Mouse (Mus musculus) adrenal gland, postnatal 36 days (tissue): Measurements from ENCODE around the gene Ankrd12. TPM values are rescaled to one million over a fixed set of nuclear protein-coding genes. Genes with fewer than 3 reads are reported as not detected.

Experiments used
- DNase-seq, 2 experiments: peaks; one replicate each; pipeline ENCODE4 v3.0.0; 2021; ENCODE audit warnings: mixed read lengths in 1 of 2
- long read RNA-seq, 2 experiments: library from polyadenylated mRNA; stranded (forward); transcript quantifications; one replicate each; pipeline ENCODE4 v2.0.0; 2021; ENCODE audit warnings: borderline sequencing depth in 2 of 2
- total RNA-seq, 2 experiments: library from RNA; stranded (reverse); gene quantifications; 2 replicates each; pipeline ENCODE4 v1.2.3; 2021

The Ankrd12 gene
- total RNA-seq = 10 to 100 TPM; 28.9 to 29.3 TPM
- long read RNA-seq, experiment 1, transcript Ankrd12-208 (8 exons, 1,513 nt) = major isoform, 7 of 25 reads
- long read RNA-seq, experiment 1, partial matches to known transcripts = 3 of 25 reads
- long read RNA-seq, experiment 1, other reads (novel, unspliced or antisense) = 12 of 25 reads
- long read RNA-seq, experiment 2, partial matches to known transcripts = 0 of 2 reads
- long read RNA-seq, experiment 2, other reads (novel, unspliced or antisense) = 1 of 2 reads

DNA sequence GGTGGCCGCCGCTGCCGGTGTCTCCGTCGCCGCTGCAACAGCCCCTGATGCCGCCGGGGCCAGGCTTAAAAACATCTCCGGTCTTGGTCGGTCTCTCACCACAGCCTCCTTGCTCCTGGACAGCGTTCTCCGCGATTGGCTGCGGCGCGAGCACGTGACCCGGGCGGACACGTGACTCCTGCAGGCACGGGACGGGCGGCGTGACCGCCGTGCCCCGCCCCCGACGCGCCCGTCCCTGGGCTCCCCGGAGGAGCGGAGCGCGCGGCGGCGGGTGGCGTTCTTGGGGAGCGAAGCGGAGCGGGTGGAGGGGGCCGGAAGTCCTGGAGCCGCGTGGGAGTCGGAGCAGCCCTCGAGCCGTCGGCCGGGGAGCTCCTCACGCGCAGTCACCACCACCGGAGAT, at the start of gene Ankrd12:
TSS of gene Ankrd12 (minus strand) at position 156 of the 400 bp plus-strand sequence.
- DNase-seq = peak; percentile 98 to 99

DNA sequence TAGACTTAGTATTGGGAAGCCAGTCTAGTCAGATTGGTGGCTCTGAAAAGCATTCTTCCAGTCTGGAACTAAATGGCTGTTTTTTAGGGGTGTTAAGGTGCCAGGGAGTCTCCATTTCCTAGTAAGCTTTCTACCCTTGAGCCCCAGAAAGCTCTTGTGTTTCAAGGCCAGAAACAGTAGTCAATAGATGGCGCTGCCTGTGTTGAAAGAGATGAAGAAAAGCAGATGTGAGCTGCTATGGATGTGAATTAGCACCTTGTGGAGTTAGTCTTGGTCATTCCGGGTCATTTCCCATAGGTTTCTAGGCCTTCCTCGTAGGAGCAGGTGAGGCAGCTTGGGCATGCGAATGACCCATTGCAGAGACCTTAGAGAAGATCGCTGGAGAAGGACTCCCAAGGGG, 48.3 kb upstream of the Ankrd12 start:
- DNase-seq = no peak

DNA sequence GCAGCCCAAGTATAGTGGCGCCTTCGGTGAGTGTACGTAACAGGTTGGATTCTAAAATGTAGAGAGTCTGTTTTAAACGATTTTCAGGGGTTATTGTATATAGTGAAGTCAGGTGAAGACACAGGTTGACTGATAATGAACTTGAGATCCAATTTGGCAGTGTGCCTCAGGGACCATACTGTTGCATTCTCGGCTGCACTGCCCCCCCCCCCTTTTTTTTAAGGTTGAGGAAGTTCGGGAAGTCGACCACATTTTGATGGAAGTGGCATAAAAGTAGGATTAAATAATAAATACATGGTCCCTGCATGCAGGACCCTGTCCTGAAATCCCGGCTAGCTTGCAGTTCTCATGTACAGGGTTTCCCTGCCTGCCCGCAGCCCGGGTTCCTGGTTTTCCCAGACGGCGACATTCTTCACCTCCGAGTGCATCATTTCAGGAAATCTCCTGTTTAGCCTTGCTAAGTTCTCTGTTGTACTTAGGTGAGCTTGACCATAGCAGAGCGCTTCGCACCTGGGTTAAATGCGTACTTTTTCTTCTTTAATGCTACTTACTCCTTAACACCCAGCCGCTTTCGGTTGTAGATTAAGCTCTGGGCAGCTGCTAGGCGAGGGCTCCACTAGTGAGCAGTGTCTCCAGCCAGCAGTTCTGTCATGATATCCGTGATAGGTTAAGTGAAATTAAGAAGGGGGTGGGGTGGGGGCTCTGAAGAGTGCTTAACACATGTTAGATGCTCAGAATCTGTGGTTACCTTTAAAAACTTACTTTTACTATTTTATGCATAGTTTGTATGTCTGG, 47.1 kb upstream of the Ankrd12 start:
- no peak for DNase-seq

DNA sequence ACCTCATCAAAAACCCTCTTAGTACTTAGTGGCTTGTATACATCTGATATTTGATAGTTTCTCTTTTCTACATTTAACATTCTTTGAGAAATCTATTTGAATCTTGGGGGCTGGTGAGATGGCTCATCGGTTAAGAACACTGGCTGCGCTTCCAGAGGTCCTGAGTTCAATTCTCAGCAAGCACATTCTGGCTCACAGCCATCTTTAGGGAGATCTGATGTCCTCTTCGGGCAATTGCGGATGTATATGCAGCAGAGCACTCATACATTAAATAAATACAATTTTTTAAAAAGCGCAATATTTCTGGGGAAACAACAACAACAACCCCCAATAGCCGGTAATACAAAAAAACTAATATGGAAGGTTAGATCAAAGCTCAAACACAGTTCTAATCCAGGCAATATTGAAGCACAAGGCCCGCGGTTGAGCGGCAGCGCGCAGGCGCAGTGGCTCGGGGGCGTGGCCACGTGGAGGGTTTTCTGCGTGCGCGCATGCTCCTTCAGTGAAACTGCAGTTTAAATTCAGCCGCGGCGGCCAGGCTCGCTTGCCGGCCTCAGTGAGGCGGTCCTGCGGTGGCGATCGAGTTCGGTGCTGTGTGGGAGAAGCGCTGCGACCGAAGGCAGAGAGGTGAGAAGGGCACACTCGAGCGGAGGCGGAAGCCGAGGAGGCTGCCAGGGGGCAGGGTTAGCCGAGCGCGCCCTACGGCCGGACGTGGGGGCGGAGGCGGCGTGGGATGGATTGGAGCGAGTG, 46.4 kb upstream of the Ankrd12 start, which contains the start of gene Ddx11:
TSS of gene Ddx11 (plus strand) at position 455 of the 750 bp plus-strand sequence.
- DNase-seq = peak; percentile 95 to 98

DNA sequence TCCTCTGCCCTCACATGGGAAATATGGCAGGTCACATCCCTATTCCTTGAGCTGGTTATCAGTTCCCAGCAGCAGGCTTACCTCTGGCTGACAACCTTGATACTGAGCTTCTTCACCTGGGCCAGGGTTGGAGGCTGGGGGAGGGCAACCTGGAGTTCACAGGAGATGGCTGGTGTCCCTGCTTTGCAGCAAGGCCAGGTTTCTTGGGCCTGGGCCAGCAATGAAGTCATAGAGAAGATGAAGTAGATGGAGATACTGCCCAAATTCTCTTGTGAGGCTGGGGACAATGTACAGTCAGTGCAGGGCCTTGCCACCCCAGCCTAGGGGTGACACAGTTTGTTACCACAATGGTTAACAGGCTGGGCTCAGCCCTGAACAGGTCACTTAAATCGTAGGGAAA, 43.8 kb upstream of the Ankrd12 start:
- DNase-seq = peak; percentile 36 to 44

DNA sequence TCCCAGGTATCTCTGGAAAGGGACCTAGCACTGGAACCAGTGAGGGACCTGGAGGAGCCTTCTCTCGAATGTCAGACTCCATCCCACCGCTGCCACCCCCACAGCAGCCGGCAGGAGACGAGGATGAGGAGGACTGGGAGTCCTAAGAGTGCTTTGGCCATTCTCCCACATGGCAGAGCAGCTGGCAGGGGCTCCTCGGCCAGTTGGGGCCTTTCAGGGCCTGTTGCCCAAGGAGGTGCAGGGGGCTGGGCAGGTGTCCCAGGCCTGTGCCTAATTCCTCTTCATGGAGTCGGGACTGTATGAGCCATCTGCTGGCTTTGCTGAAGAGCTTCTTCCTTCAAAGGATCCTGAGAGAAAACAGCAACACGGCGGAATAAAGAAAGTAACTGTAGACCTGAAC, 42.1 kb upstream of the Ankrd12 start:
- DNase-seq = no peak

DNA sequence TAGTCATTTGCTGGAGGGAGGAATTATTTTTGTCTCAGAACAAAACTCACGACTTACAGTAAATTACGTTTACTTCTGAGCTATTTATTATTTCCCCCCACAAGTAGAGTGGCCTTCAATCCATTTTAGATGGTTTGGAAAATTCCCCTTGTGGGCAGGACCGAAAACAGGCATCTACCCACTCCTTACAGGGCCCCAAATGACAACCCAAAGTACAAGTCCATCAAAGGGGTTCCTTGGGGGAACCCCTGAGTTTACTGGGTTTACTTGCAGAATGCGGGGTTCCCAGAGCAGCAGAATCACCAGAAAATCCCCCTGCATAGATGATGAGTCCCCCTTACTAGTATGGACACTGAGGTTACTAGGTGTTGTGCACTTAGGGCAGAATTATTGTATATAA, 35.3 kb upstream of the Ankrd12 start:
- DNase-seq = no peak

DNA sequence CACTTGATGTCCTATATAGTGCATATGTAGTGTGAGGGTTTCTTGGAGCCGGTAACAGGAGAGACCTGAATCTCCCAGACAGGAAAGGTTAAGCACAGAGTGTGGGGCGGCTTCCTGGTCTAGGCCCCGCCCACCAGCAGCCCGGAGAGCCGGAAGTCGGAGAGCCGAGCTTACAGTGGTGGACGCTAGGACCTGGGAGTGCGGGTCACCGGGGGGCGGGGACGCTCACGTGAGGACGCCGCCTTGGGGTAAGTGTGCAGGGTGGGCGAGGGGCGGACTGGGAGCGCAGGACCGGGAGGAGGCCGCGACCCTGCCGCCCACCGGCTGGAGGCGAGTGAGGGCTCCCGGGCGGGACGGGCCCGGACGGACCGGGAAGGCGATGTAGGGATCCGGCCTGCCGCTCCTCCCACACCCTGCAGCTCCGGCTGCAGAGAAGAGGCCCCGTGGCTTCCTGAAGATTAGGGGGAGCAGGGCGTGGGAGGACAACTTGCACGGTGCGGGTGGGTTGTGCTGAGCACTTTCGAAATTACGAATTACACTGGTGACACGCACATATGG, 34.6 kb upstream of the Ankrd12 start, which contains the start of gene Washc1:
TSS of gene Washc1 (plus strand) at position 144 of the 558 bp plus-strand sequence.
- DNase-seq = peak; percentile 94 to 96

DNA sequence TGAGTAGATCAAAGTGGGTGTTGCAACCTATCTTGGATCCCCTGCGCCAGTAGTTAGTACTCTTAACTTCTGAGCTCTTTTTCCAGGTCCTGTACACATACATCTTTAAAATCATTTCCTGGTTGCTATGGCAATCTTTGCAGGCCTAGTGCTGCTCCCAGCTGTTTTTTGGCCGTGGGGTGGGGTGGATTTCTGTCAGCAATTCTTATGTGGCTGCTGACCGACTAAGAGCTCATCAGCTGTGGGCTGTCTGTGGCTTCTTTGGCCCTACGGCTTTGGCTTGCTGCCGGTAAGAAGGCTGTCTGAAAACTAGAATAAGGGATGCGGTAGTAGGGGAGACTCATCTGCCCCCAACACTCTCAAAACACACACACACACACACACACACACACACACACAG, 33.9 kb upstream of the Ankrd12 start:
- DNase-seq = no peak

DNA sequence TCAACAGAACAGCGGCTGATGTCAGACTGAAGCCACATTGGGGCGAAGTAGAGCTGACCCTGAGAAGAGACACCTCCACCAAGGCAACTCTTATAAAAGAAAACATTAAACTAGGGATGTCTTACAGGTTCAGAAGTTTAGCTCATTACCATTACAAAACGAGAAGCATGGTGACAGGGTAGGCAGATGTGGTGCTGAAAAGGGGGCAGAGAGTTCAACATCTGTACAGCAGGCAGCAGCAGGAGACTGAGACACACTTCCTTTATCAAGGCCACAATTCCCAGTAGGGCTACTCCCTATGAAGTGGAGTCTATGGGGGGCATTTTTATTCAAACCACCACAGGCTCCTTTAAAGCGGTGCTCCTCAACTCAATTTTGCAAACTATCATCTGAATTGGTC, 31.3 kb upstream of the Ankrd12 start:
- DNase-seq = no peak

DNA sequence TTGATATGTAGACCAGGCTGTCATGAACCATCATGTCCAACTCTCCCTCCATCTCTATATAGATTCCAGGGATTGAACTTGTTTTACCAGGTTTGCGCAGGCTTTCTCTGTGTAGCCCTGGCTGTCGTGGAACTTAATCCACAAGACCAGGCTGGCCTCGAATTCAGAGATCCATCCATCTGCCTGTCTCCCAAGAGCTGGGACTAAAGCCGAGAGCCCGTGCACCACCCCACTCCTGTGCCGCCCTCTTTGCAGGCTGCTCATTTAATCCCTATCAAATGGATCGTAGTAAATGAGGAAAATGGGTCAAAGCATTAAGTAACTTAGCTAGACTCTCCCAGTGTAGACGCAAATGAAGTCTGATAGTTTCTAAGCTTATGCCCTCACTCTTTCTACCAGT, 30.6 kb upstream of the Ankrd12 start:
- DNase-seq = no peak

DNA sequence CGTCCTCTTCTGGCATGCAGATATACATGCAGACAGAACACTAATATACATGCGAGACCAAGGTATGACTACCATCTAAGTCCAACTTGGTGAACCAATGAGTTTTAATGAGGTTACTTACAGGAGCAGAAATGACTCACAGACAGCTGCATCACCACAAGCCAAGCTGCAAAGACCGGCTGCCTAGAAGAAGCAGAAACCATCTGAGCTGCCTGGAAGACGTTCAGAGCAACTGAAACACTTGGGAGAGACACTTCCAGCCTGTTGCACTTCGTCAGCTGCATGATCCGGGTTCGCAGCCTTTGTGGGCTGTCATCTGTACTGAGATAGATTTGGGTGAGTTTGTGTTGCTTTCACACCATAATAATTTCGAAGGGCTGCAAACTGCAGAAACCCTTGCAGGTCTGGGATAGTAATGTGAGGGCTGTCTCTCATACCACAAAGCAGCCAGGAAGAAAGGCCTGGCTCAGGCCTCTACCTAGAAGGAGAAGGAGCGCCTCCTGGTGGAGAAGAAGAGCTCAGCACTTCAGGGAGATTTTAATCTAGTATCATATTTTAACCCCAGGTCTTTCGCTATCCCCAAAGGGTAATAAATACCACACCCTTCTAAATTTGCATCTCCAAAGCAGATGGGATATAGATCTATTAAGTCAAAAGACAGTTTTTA, 29.8 kb upstream of the Ankrd12 start:
- peak; percentile 63 to 77 for DNase-seq

DNA sequence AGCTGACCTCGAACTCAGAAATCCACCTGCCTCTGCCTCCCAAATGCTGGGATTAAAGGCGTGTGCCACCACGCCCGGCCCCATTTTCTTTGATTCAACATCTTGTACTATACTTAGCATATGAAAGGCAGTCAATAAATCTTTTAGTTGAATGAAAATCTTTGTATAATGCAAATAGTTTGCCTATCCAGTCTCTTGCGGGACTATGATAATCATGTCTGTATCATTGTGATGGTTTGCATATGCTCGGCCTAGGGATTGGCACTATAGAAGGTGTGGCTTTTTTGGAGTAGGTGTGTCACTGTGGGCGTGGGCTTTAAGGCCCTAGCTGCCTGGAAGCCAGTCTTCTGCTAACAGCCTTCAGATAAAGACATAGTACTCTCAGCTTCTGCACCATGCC, 27.2 kb upstream of the Ankrd12 start:
- no peak for DNase-seq

DNA sequence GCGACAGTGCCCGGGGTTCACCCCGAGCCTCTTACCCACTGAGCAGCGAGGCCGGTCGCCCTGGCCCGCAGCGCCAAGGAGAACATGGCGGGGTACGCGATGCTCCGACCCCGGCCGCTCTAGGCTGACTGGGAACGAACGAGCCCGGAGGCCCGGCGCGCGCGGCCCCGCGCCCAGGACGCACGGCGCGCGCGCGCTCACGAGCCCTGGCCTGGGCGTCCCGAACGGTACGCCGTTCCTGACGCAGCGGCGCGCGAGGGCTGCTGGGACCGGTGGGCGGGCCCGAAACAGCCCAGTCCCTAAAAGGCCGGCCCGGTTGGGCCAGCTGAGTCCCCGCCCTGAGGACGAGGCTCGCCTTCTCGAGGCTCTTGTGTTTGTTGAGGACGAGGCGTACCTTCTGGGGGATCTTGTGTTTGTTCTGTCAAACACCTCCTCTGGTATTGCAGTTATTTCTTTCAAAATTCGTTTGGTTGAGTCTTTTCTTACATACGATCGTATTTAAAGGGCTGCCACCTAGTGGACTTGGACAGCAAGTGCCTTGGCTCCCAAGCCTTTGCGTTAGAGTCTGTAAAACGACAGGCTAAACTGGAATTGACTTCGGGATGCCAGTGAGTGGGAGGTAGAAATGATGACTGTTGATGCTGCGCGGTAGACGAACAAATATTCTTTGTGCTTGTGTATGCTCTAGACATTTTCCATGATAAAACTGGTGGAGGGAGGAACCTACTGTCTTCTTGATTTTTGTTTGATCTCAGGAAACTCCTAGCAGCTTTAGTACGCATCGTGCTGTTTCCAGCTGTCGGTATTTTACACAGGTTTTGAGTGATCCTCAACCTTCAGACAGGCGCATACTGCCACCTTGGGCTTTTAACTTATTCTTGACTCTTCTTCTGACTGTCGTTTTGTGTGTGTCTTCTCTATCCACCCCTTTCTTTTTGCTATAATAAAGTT, 24.8 kb upstream of the Ankrd12 start, which contains the start of gene Ndufv2:
TSS of gene Ndufv2 (minus strand) at position 180 of the 951 bp plus-strand sequence.
- DNase-seq = peak; percentile 94 to 97

DNA sequence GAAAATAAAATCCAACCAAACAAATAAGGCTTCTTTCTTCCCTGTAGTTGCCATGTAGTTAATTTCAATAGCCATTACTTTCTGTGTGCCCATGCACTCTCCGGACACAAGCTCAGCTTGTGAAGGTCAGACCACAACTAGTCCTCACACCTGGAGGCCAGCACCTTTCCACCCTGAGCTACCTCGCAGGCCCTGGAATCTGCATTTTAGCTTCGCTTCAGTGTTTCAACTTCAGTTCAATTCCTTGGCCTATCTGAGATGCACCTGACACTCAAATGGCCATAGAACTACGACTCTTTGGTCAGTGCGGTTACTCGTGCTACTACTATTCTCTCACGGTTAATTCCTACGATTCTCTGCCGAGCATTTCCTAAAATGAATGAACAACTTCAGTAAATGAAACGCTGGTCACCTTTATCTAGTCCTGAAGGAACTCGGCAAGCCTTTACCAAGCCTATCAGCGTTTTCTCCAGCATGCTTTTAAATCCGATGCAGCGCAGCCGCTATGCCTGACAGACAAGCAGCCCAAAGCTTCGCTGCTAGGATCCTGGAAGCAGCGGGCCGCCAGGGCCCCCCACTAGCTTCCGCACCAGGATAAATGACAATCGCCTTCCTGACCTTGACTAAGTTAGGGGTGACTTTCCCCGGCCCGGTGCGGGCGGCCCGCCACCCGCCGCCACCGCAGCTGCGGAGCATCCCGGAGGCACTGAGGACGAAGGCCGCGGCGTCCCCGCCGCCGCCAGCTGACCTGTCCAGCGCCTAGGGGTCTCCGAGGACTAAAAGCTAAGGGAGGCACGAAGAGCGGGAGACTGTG, 23.9 kb upstream of the Ankrd12 start:
- DNase-seq = no peak

DNA sequence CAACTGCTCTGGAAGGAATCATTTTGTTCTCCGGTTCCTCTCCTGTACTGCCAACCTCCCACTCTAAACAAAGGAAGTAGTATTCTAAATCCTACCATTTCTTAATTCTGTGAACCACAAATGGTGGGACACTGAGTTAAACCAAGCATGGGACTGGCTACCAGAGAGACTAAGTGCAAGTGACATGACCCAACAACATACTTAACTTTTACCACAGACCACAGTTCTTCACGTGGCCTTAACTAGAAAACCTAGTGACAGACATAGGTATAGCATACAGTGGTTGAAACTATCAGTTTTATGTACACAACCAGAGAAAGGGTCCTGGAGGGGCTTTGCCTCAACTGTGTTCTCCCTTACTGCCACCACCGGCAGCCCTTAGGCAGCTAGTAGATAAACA, 15.8 kb upstream of the Ankrd12 start:
- DNase-seq = no peak

DNA sequence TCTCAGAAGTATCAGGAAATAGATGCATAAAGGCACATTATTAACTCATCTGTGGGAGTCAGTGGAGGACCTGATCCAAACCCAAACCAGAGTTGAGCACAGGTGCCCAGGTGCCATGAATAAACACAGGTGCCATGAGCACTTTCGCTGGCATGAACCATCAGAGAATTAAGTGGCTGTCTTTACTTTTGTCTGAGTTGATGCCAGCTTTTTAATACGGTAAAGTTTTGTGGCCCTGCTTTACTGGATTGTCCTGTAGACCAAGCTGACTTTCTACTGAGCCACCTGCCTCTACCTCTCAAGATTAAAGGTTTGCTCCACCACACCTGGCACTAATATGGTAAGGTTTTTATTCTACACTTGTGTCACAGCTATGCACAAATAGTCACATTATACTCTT, 15.2 kb upstream of the Ankrd12 start:
- DNase-seq = no peak

DNA sequence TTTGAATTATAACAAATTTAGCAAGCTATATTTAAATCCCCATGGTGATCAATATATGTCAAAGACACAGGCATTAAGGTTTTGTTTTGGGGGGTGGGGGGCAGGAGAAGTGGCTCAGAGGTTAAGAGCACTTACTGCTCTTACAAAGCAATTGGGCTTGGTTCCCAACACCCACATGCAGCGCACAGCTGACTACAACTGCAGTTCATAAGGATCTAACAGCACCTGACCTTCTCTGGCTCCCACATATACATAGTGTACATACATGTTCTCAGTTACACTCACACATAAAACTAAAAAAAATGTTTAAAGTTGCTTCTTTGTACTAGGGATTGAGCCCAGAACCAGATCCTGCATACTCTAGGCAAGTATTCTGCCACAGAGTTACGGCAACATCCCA, 14.5 kb upstream of the Ankrd12 start:
- no peak for DNase-seq

DNA sequence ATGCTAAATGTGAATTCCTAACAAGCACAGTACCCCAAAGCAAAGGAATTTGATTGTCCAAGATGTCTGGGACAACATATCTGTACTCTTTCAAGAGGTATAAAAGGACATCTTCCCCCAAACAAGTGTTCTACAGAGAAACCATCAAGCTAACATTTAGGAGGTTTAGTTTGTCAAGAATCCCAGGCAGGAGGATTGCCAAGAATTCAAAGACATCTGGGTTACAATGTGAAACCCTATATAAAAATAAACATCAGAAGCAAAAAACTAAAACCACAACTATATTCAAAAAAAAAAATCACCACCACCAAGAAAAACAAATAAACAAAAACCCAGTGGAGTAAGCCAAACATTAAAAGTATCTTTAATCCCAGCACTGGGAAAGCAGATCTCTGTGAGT, 13.4 kb upstream of the Ankrd12 start:
- DNase-seq = no peak

DNA sequence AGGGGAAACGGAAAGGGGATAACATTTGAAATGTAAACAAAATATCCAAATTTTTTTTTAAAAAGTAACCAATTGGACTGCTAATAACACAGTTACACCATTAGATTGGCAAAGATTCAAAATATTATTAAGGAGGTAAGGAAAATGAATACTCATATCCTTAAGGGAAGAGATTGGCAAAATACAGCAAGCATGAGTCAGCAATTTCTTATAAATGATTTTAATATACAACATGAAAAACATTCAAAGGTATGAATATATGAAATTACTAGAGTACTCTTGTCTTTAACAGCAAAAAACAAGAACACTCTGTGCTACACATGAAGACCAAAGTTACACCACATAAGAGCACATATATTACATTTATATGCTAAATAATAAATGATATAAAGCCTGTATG, 8.1 kb upstream of the Ankrd12 start:
- DNase-seq = no peak
